Mouse (Mus musculus): ENCODE results near the gene Prss50.

Gene Prss50

DNA sequence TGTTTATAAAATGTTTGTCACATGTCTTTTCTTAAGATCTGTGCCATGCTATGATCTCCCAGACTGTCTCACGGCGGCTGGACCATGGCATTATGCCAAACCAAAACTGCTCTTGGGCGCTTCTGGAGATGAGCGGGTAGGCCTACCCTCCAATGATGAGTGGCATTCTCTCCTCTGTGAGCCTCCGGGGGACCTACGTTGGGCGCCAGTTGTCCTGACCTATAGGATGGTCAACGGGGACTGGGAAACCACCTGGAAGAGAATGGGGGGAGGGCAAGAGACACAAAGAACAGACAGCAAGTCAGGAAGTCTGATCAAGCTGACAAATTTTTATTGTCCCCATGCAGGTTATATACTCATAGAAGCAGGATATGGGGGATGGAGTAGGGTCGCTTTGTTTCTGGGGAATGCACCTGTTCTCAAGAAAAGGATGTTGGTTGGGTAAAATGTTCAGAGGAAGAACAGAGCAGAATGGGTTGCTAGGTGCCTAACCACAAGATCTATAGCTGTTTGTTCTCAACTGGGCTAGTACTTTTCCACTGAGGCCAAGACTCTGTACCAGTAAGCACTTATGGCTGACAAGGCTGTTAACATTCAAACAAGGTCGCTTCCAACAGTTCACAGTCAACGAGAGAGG, 49.6 kb downstream of the Prss50 start:
- in situ Hi-C loops (cut with MboI, MseI) = no loop called here

DNA sequence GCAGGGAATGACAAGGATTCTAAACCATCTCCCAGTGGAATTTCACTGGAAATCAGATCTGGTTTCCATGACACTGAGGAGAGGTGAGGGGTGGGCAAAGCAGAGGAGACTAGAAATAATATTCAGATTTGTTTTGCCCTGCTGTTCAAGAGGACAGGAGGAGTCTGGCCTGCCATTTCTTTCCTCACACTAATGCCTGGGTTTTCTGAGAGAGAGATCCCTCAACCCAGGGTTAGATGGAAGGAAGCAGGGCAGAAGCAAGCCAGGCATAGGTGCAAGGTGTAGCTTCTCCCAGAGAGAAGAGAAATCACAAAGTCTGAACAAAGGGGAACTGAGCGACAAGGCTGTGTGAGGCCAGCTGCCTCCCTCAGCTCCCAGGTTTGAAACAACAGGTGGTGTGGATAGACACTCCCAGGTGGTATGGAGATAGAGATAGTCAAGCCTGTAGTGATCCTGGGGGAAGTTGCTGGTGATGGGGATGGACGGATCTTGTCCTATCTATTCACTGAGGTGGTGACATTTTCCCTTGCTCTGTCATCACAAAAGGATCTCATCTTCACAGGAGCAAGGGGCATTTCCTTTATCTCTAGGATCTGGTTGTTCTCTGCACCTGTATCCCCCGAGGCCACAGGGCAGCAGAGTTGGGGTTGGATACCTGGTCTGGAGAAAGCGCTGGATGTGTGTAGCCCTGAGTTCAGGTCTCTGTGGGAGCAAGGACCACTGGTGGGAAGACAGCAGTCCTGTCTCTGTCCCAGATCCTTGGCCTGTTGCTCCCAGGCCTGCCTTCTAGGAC, 50.3 kb downstream of the Prss50 start:
- in situ Hi-C loops (cut with MboI, MseI) = no loop called here

- in situ Hi-C loops (cut with MboI, MseI) = no loop called here
Measured at GRCm38 (mm10) chr9:110908631-110909016, 50.9 kb downstream of the Prss50 start.

DNA sequence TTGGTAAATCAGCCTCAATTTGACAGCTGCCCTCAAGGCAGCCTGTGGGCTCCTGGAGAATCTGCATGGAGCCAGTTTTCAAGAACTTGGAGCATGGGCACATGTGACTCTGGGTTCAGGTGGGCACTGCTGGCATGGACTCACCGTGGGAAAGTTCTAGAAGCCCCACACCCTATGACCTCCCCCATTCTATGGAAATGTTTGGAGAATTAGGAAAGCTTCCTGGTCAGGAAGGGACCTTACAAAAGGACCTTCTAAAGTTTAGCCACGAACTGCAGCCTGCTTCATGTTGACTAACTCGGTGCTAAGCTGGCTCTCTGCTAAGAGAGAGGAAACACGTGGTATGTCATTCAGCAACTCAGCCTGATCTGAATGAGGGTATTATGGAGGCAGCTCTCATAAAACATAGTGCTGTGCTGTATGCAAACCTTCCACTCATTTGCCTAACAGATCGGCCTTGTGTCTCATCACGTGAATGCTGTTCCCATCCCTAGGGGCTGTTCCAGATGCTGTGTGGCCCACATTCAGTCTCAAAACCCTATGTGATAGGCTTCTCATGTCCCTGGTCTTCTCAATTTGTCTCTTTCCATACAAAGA, 51.7 kb downstream of the Prss50 start:
- in situ Hi-C loops (cut with MboI, MseI) = no loop called here
